Comparison of ENCODE assay signal across 7 mouse cellular contexts in the genomic region with DNA sequence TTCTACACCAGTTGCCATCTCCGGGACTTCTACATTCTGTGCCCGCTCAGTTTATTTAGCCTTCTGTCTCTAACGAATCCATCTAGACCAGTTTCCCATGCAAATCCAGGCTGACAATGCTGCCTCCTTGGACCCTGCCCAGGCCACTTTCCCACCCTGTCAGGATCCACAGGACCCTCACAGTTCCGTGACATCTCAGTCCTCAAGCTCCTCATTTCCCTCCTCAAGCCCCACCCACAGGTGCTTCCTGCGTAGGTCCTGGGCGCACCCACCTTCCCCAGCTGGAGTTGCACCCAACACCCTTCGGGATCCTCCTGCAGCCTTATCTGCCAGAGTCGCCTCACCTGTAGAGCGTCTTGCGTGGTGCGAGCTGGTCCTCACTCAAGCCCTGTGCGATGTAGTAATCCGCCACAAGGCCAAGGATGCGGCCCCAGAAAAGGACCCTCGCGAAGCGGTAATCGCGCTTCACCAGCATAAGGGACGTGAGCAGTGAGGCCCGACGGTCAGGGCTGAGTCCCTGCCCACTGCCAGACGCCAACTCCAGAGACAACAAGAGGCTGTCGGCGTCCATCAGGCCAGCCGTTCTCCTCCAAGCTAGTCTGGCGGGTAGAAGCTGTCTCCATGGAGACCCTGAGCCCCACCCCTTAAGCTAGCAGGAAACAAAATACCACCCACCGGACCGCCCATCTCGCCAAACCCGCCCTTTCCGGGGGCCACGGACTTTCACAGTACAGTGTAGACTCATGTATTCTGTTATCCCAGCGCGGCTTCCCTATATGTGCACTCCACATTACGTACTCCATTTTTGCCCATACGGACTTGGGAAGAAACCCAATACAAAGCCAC. TPM values are rescaled to one million over a fixed set of nuclear protein-coding genes. Genes with fewer than 3 reads are reported as not detected.
A peak's percentile ranks its signal among the peaks of the same experiment; 100 is the strongest.
DNase-seq lines count a peak whose midpoint lies in the region; ATAC-seq and TF ChIP-seq lines count a peak whose summit lies in the region.

A gene (minus strand): TSS at position 639 of the 846 bp plus-strand sequence.

- no peak for TF ChIP-seq CTCF in bone marrow, adult 2 months (IDR thresholded peaks at IDR 0.05; ENCODE audit: control insufficient read depth, insufficient read depth, low read length)
- no peak for TF ChIP-seq CTCF in stomach, postnatal 0 days (IDR thresholded peaks at IDR 0.05; ENCODE audit: low read depth)

- peak; percentile 90 for DNase-seq in kidney, postnatal 14 days
- peak; percentile 87 for DNase-seq in liver, embryonic 13.5 days
- peak; percentile 76 for DNase-seq in naive thymus-derived CD4-positive, alpha-beta T cell, adult 2 months (ENCODE audit: low read depth)
- DNase-seq in stomach, postnatal 0 days (ENCODE audit: low spot score), result peak; percentile 95

- H3K4me1 ChIP-seq in bone marrow, adult 2 months (ENCODE audit: control insufficient read depth, insufficient read depth, low read length), result peaks cover 6% of the 10 kb centered on the region; the same call in 1 of the 2 replicates
- peaks cover 15% of the 10 kb centered on the region for H3K4me1 ChIP-seq in forebrain, embryonic 12.5 days
- H3K4me1 ChIP-seq in heart, embryonic 15.5 days (replicated peaks), result peaks cover 12% of the 10 kb centered on the region
- peaks cover 50% of the 10 kb centered on the region for H3K4me1 ChIP-seq in liver, embryonic 13.5 days (replicated peaks)
- peaks cover 4% of the 10 kb centered on the region for H3K4me1 ChIP-seq in stomach, postnatal 0 days (replicated peaks; ENCODE audit: control insufficient read depth, insufficient read depth)

- ATAC-seq in forebrain, embryonic 12.5 days (ENCODE audit: low FRiP score), result peak; percentile 90
- ATAC-seq in heart, embryonic 15.5 days (replicated peaks; ENCODE audit: insufficient number of reproducible peaks, insufficient read depth, low FRiP score, low read depth), result peak; percentile 92
- ATAC-seq in liver, embryonic 13.5 days (ENCODE audit: low read depth), result peak; percentile 94
- ATAC-seq in stomach, postnatal 0 days (ENCODE audit: low FRiP score, low TSS enrichment), result peak; percentile 96

- TF ChIP-seq POLR2A in bone marrow, adult 2 months (IDR thresholded peaks at IDR 0.05; ENCODE audit: borderline replicate concordance, control insufficient read depth, low read depth, low read length), result 0 out of 2 replicates have a peak, but pooled peaks have one; percentile 16

- TF ChIP-seq EP300 in stomach, postnatal 0 days (optimal IDR thresholded peaks at IDR 0.05), result no peak

- peak within 1 kb of the TSS; percentile 72 for H3K4me3 ChIP-seq in bone marrow, adult 2 months (replicated peaks; ENCODE audit: control insufficient read depth, low read depth, low read length)
- peak within 1 kb of the TSS; percentile 48 for H3K4me3 ChIP-seq in forebrain, embryonic 12.5 days (replicated peaks)
- H3K4me3 ChIP-seq in heart, embryonic 15.5 days, result peak within 1 kb of the TSS; percentile 58
- H3K4me3 ChIP-seq in liver, embryonic 13.5 days (replicated peaks), result peak within 1 kb of the TSS; percentile 55
- H3K4me3 ChIP-seq in stomach, postnatal 0 days (ENCODE audit: low read depth, low read length), result peak within 1 kb of the TSS; percentile 44

- no peaks in the 10 kb centered on the region for H3K27me3 ChIP-seq in forebrain, embryonic 12.5 days
- H3K27me3 ChIP-seq in heart, embryonic 15.5 days, result no peaks in the 10 kb centered on the region
- H3K27me3 ChIP-seq in liver, embryonic 13.5 days, result no peaks in the 10 kb centered on the region
- H3K27me3 ChIP-seq in stomach, postnatal 0 days (ENCODE audit: control insufficient read depth, insufficient read depth, low read length), result no peaks in the 10 kb centered on the region

- 5% methylated on average over 37 of the region's 37 CpGs for WGBS in bone marrow, adult 2 months
- WGBS in forebrain, embryonic 12.5 days, result 6% methylated on average over 37 of the region's 37 CpGs
- WGBS in heart, embryonic 15.5 days, result 5% methylated on average over 37 of the region's 37 CpGs
- WGBS in liver, embryonic 13.5 days (ENCODE audit: insufficient replicate concordance), result 7% methylated on average over 37 of the region's 37 CpGs
- 5% methylated on average over 37 of the region's 37 CpGs for WGBS in stomach, postnatal 0 days

- H3K36me3 ChIP-seq in forebrain, embryonic 12.5 days (replicated peaks), result peaks cover 35% of the 10 kb centered on the region
- H3K36me3 ChIP-seq in heart, embryonic 15.5 days, result peaks cover 30% of the 10 kb centered on the region
- peaks cover 40% of the 10 kb centered on the region for H3K36me3 ChIP-seq in liver, embryonic 13.5 days
- H3K36me3 ChIP-seq in stomach, postnatal 0 days (ENCODE audit: control insufficient read depth, insufficient read depth, low read length), result peaks cover 9% of the 10 kb centered on the region; the same call in 1 of the 2 replicates

- peak within 1 kb of the TSS; percentile 75 for H3K4me2 ChIP-seq in forebrain, embryonic 12.5 days
- H3K4me2 ChIP-seq in heart, embryonic 15.5 days, result peak within 1 kb of the TSS; percentile 93
- H3K4me2 ChIP-seq in liver, embryonic 13.5 days, result peak within 1 kb of the TSS; percentile 76
- peak within 1 kb of the TSS; percentile 73 for H3K4me2 ChIP-seq in stomach, postnatal 0 days (replicated peaks; ENCODE audit: low read depth)

- no peaks in the 10 kb centered on the region for H3K9me3 ChIP-seq in forebrain, embryonic 12.5 days
- no peaks in the 10 kb centered on the region for H3K9me3 ChIP-seq in heart, embryonic 15.5 days (replicated peaks)
- H3K9me3 ChIP-seq in liver, embryonic 13.5 days (replicated peaks), result no peaks in the 10 kb centered on the region
- no peaks in the 10 kb centered on the region for H3K9me3 ChIP-seq in stomach, postnatal 0 days (ENCODE audit: control insufficient read depth, low read length)

- no peak within 1 kb of the TSS for H3K27ac ChIP-seq in bone marrow, adult 2 months (ENCODE audit: control insufficient read depth, insufficient read depth, low read depth, low read length, poor library complexity)
- H3K27ac ChIP-seq in forebrain, embryonic 12.5 days, result peak within 1 kb of the TSS; percentile 21; the same call in 1 of the 2 replicates
- peak within 1 kb of the TSS; percentile 45; the same call in 1 of the 2 replicates for H3K27ac ChIP-seq in heart, embryonic 15.5 days
- H3K27ac ChIP-seq in liver, embryonic 13.5 days, result peak within 1 kb of the TSS; percentile 76
- peak within 1 kb of the TSS; percentile 74; the same call in 1 of the 2 replicates for H3K27ac ChIP-seq in stomach, postnatal 0 days (replicated peaks)

- peak within 1 kb of the TSS; percentile 55 for H3K9ac ChIP-seq in forebrain, embryonic 12.5 days
- H3K9ac ChIP-seq in heart, embryonic 15.5 days, result peak within 1 kb of the TSS; percentile 57
- H3K9ac ChIP-seq in liver, embryonic 13.5 days, result peak within 1 kb of the TSS; percentile 61
- peak within 1 kb of the TSS; percentile 45 for H3K9ac ChIP-seq in stomach, postnatal 0 days (ENCODE audit: low read length)

RNA-seq across cellular contexts. Expression of the gene that starts here (rescaled TPM):
- 1.7 and 5.0 TPM in 2 replicates for polyA plus RNA-seq in bone marrow, adult 2 months (2011; ENCODE audit: insufficient read depth, insufficient read length, low replicate concordance, missing spikeins)
- 14.9 and 15.9 TPM in 2 replicates for polyA plus RNA-seq in forebrain, embryonic 12.5 days (2016; fragmentation: Nextera tagmentation; extraction: Ambion mirVana)
- 5.8 and 6.9 TPM in 2 replicates for polyA plus RNA-seq in heart, embryonic 15.5 days (2015; fragmentation: Nextera tagmentation; extraction: Ambion mirVana)
- 0.72 and 0.96 TPM in 2 replicates for polyA plus RNA-seq in liver, embryonic 13.5 days (2015; fragmentation: Nextera tagmentation; extraction: Ambion mirVana)
- polyA plus RNA-seq in stomach, postnatal 0 days (2015; fragmentation: Nextera tagmentation; extraction: Ambion mirVana), result 13.1 and 13.6 TPM in 2 replicates

Comparison
In these comparisons a context has a peak if more than half of its experiments do, and no peak if none do; other contexts are left out.
1. Peak in DNase-seq, ATAC-seq, H3K4me3 ChIP-seq, H3K27ac ChIP-seq, H3K9ac ChIP-seq and H3K4me2 ChIP-seq in liver, embryonic 13.5 days; RNA of the gene not detected or under 1 TPM.